Mouse (Mus musculus): ENCODE data around the gene Tek.

DNA sequence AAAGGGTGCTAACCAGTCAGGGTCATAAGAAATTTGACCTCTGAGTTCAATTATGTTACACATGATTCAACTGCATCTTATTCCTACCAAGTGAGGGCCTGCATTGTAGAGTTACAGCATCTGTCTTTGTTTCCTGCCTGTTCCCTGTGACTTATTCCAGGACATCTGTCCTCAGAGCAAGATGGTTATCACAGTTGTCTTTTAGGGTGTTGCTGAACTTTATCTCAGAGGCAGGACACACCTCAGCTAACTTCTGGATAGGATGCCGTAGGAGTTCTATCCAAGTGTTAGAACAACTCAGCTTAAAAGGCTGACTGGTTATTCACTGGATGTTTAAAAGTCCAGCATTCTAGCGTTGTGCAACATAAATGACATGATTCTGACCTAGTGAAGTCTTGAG is 46.9 kb upstream of the Tek start:
- TF ChIP-seq CTCF (IDR thresholded peaks at IDR 0.05; ENCODE audit: low read depth) (no peak), EP300 (IDR thresholded peaks at IDR 0.05; ENCODE audit: low read depth) (no peak)

All from heart, postnatal 0 days (tissue).